Mouse (Mus musculus): ENCODE data around the gene Mrs2.

- no peak for TF ChIP-seq POLR2A (IDR thresholded peaks at IDR 0.05; ENCODE audit: extremely low read depth, insufficient read depth, low read length)
- no peak for TF ChIP-seq CTCF (IDR thresholded peaks at IDR 0.05; ENCODE audit: extremely low read depth, insufficient read depth, low read length)
These were observed 73.0 kb downstream of the Mrs2 start for GRCm38 (mm10) chr13:24947158-24947557.

All from cortical plate, adult 2 months (tissue).